Mouse (Mus musculus): ENCODE measurements at regions not wholly inside any gene's neighbourhood (a gene's known extent, or its start where the extent isn't known, plus 50 kb on each side); places are given as distances from the start of the nearest gene placed in this dataset.

- in situ Hi-C loops (cut with MboI, MseI) = no loop called here
Observed at GRCm38 (mm10) chr13:101439041-101439440, 329.0 kb downstream of the Pik3r1 start.

- in situ Hi-C loops (cut with MboI, MseI) = no loop called here
Observed at GRCm38 (mm10) chr13:101433162-101433561, 334.9 kb downstream of the Pik3r1 start.

- in situ Hi-C loops (cut with MboI, MseI) = no loop called here
Observed at GRCm38 (mm10) chr13:101427426-101428221, 340.4 kb downstream of the Pik3r1 start.

- in situ Hi-C loops (cut with MboI, MseI) = no loop called here
Observed at GRCm38 (mm10) chr13:101426461-101426860, 341.6 kb downstream of the Pik3r1 start.

- in situ Hi-C loops (cut with MboI, MseI) = no loop called here
Observed at GRCm38 (mm10) chr13:101422082-101422481, 345.9 kb downstream of the Pik3r1 start.

- in situ Hi-C loops (cut with MboI, MseI) = no loop called here
Observed at GRCm38 (mm10) chr13:101419457-101420025, 348.5 kb downstream of the Pik3r1 start.

GRCm38 (mm10) chr13:101418272-101418671 is 349.7 kb downstream of the Pik3r1 start:
- in situ Hi-C loops (cut with MboI, MseI) = no loop called here

GRCm38 (mm10) chr13:101408885-101409284 is 359.1 kb downstream of the Pik3r1 start:
- in situ Hi-C loops (cut with MboI, MseI) = no loop called here

- in situ Hi-C loops (cut with MboI, MseI) = no loop called here
Observed at GRCm38 (mm10) chr13:101407633-101408032, 360.4 kb downstream of the Pik3r1 start.

GRCm38 (mm10) chr13:101373581-101374189 is 394.3 kb downstream of the Pik3r1 start:
- in situ Hi-C loops (cut with MboI, MseI) = no loop called here

GRCm38 (mm10) chr13:101371906-101372305 is 396.1 kb downstream of the Pik3r1 start:
- in situ Hi-C loops (cut with MboI, MseI) = no loop called here

GRCm38 (mm10) chr13:101368170-101368569 is 399.8 kb downstream of the Pik3r1 start:
- in situ Hi-C loops (cut with MboI, MseI) = no loop called here

- in situ Hi-C loops (cut with MboI, MseI) = no loop called here
Observed at GRCm38 (mm10) chr13:101355363-101355762, 412.7 kb downstream of the Pik3r1 start.

GRCm38 (mm10) chr13:101351123-101351522 is 416.9 kb downstream of the Pik3r1 start:
- in situ Hi-C loops (cut with MboI, MseI) = no loop called here

- in situ Hi-C loops (cut with MboI, MseI) = no loop called here
Observed at GRCm38 (mm10) chr13:101349354-101349753, 418.7 kb downstream of the Pik3r1 start.

GRCm38 (mm10) chr13:101338280-101338872 is 429.6 kb downstream of the Pik3r1 start:
- in situ Hi-C loops (cut with MboI, MseI) = no loop called here

- in situ Hi-C loops (cut with MboI, MseI) = no loop called here
Observed at GRCm38 (mm10) chr13:101318621-101319020, 449.4 kb downstream of the Pik3r1 start.

- in situ Hi-C loops (cut with MboI, MseI) = no loop called here
Observed at GRCm38 (mm10) chr13:101316336-101316735, 451.7 kb downstream of the Pik3r1 start.

GRCm38 (mm10) chr13:101314040-101314439 is 454.0 kb downstream of the Pik3r1 start:
- in situ Hi-C loops (cut with MboI, MseI) = no loop called here

- in situ Hi-C loops (cut with MboI, MseI) = no loop called here
Observed at GRCm38 (mm10) chr13:101311634-101312314, 456.2 kb downstream of the Pik3r1 start.

GRCm38 (mm10) chr13:101308724-101309123 is 459.3 kb downstream of the Pik3r1 start:
- in situ Hi-C loops (cut with MboI, MseI) = loop anchor here (10.0 kb wide), 1 partner anchor 1646 kb away; no protein-coding TSS in a partner anchor
